Mouse (Mus musculus) limb, embryonic 12.5 days (tissue): ENCODE results near the gene Abhd12b. TPM values are rescaled to one million over a fixed set of nuclear protein-coding genes. Genes with fewer than 3 reads are reported as not detected.
A peak's percentile ranks its signal among the peaks of the same experiment; 100 is the strongest.
"Not testable (repeated sequence)": the region's sequence is repeated elsewhere in the genome, so short reads cannot be mapped to it uniquely, and the experiment has no call there.

Experiments used
- ATAC-seq: fragments of 200-750 bp; cut with Nextera tagmentation; 2 replicates; pipeline ENCODE4 v1.8.0; 2017; ENCODE audit warnings: low read depth, moderate TSS enrichment; ENCODE audit not compliant: insufficient number of reproducible peaks, insufficient read depth, low FRiP score, low TSS enrichment
- H3K27ac ChIP-seq: fragments of 300-500 bp; sonication (generic); 2 replicates; pipeline ENCODE4 v1.5.1; 2016; ENCODE audit warnings: mild to moderate bottlenecking, moderate library complexity
- H3K27me3 ChIP-seq: fragments of 300-500 bp; sonication (generic); 2 replicates; pipeline ENCODE4 v1.6.1; 2016; ENCODE audit warnings: mild to moderate bottlenecking, moderate library complexity
- H3K36me3 ChIP-seq: fragments of 300-500 bp; sonication (generic); 2 replicates; pipeline ENCODE4 v1.6.1; 2016; ENCODE audit warnings: mild to moderate bottlenecking, moderate library complexity
- H3K4me1 ChIP-seq: fragments of 300-500 bp; sonication (generic); replicated peaks from 2 replicates; pipeline ENCODE4 v1.6.1; 2016
- H3K4me2 ChIP-seq: fragments of 300-500 bp; sonication (generic); 2 replicates; pipeline ENCODE4 v1.6.1; 2016; ENCODE audit warnings: mild to moderate bottlenecking, moderate library complexity
- H3K4me3 ChIP-seq: fragments of 300-500 bp; sonication (generic); replicated peaks from 2 replicates; pipeline ENCODE4 v1.5.1; 2016; ENCODE audit warnings: mild to moderate bottlenecking
- H3K9ac ChIP-seq: fragments of 300-500 bp; sonication (generic); replicated peaks from 2 replicates; pipeline ENCODE4 v1.6.1; 2016; ENCODE audit warnings: mild to moderate bottlenecking, moderate library complexity
- H3K9me3 ChIP-seq: fragments of 300-500 bp; sonication (generic); 2 replicates; pipeline ENCODE4 v1.6.1; 2016; ENCODE audit warnings: mild to moderate bottlenecking, moderate library complexity
- WGBS: fragments of 180-500 bp; shearing (Covaris S2); methylation state at CpG from one replicate; pipeline ENCODE4 v1.1.7; 2016; 5-methylcytosine and 5-hydroxymethylcytosine counted together
- polyA plus RNA-seq: library from polyadenylated mRNA; unstranded; fragments of >200 nt; fragmentation: Nextera tagmentation; extraction: Ambion mirVana; gene quantifications from 2 replicates; pipeline ENCODE4 v1.2.1, GENCODE M21; 2016

The Abhd12b gene
- polyA plus RNA-seq, 1 experiment from 2014 or later, result not detected

GRCm38 (mm10) chr12:70139871-70140270 lies 14.1 kb upstream of the Abhd12b start:
- Histone ChIP-seq H3K27me3 (no peaks in the 10 kb centered on the region), H3K4me1 (no peaks in the 10 kb centered on the region), H3K36me3 (no peaks in the 10 kb centered on the region), H3K4me2 (no peak overlapping the region), H3K9ac (no peak overlapping the region), H3K4me3 (no peak overlapping the region), H3K27ac (no peak overlapping the region), H3K9me3 (no peaks in the 10 kb centered on the region)
- ATAC-seq, result no peak
- 58% methylated on average over 4 of the region's 4 CpGs for WGBS

GRCm38 (mm10) chr12:70140542-70140941 lies 13.4 kb upstream of the Abhd12b start:
- no peak overlapping the region for H3K9ac ChIP-seq
- no peak overlapping the region for H3K4me2 ChIP-seq
- H3K4me3 ChIP-seq, result no peak overlapping the region
- ATAC-seq, result no peak
- no peaks in the 10 kb centered on the region for H3K4me1 ChIP-seq
- no peaks in the 10 kb centered on the region for H3K27me3 ChIP-seq
- WGBS, result 95% methylated on average over 5 of the region's 5 CpGs
- H3K9me3 ChIP-seq, result no peaks in the 10 kb centered on the region
- H3K27ac ChIP-seq, result no peak overlapping the region
- H3K36me3 ChIP-seq, result no peaks in the 10 kb centered on the region

- Histone ChIP-seq H3K27ac (no peak overlapping the region), H3K36me3 (no peaks in the 10 kb centered on the region), H3K4me2 (no peak overlapping the region), H3K4me1 (no peaks in the 10 kb centered on the region), H3K27me3 (0 out of 2 replicates have a peak, but pooled peaks cover under 1% of the 10 kb centered on the region), H3K9ac (no peak overlapping the region), H3K4me3 (no peak overlapping the region), H3K9me3 (no peaks in the 10 kb centered on the region)
- no peak for ATAC-seq
- WGBS, result 89% methylated on average over 5 of the region's 5 CpGs
Measured at GRCm38 (mm10) chr12:70140993-70141576, 12.9 kb upstream of the Abhd12b start.

- not testable (repeated sequence) for H3K4me3 ChIP-seq, H3K27me3 ChIP-seq, H3K4me2 ChIP-seq, H3K36me3 ChIP-seq, H3K9me3 ChIP-seq, H3K9ac ChIP-seq
- H3K4me1 ChIP-seq, result peaks cover 14% of the 10 kb centered on the region
- WGBS, result 54% methylated on average over 3 of the region's 3 CpGs
- peak overlapping the region; percentile 32; the same call in 1 of the 2 replicates for H3K27ac ChIP-seq
- ATAC-seq, result peak; percentile 26; the same call in 1 of the 2 replicates
Measured at GRCm38 (mm10) chr12:70144106-70144587, 9.8 kb upstream of the Abhd12b start.

- Histone ChIP-seq H3K36me3 (no peaks in the 10 kb centered on the region), H3K4me2 (no peak overlapping the region), H3K9me3 (no peaks in the 10 kb centered on the region), H3K4me1 (peaks cover 14% of the 10 kb centered on the region), H3K4me3 (no peak overlapping the region), H3K9ac (no peak overlapping the region), H3K27ac (0 out of 2 replicates have a peak overlapping the region, but pooled peaks have one; percentile 50), H3K27me3 (0 out of 2 replicates have a peak, but pooled peaks cover 3% of the 10 kb centered on the region)
- WGBS, result 53% methylated on average over 20 of the region's 20 CpGs
- ATAC-seq, result no peak
Measured at GRCm38 (mm10) chr12:70144637-70145448, 9.1 kb upstream of the Abhd12b start.

GRCm38 (mm10) chr12:70145586-70145985 lies 8.4 kb upstream of the Abhd12b start:
- Histone ChIP-seq H3K36me3 (no peaks in the 10 kb centered on the region), H3K9me3 (no peaks in the 10 kb centered on the region), H3K4me2 (no peak overlapping the region), H3K27me3 (0 out of 2 replicates have a peak, but pooled peaks cover 3% of the 10 kb centered on the region), H3K4me3 (no peak overlapping the region), H3K9ac (no peak overlapping the region), H3K4me1 (peaks cover 14% of the 10 kb centered on the region), H3K27ac (no peak overlapping the region)
- WGBS, result 84% methylated on average over 6 of the region's 6 CpGs
- no peak for ATAC-seq

GRCm38 (mm10) chr12:70147986-70148630 lies 5.8 kb upstream of the Abhd12b start:
- Histone ChIP-seq H3K9ac (no peak overlapping the region; the same call in 1 of the 2 replicates), H3K4me3 (peak overlapping the region; percentile 26), H3K36me3 (no peaks in the 10 kb centered on the region), H3K27me3 (0 out of 2 replicates have a peak, but pooled peaks cover 3% of the 10 kb centered on the region), H3K4me2 (peak overlapping the region; percentile 61), H3K27ac (no peak overlapping the region), H3K4me1 (peaks cover 14% of the 10 kb centered on the region), H3K9me3 (no peaks in the 10 kb centered on the region)
- 8% methylated on average over 13 of the region's 13 CpGs for WGBS
- ATAC-seq, result no peak

- H3K4me1 ChIP-seq, result peaks cover 14% of the 10 kb centered on the region
- ATAC-seq, result no peak
- H3K4me3 ChIP-seq, result peak overlapping the region; percentile 26
Measured at GRCm38 (mm10) chr12:70148631-70149265, 5.2 kb upstream of the Abhd12b start.

GRCm38 (mm10) chr12:70156222-70156621 lies 2.3 kb downstream of the Abhd12b start:
- no peak for ATAC-seq
- Histone ChIP-seq H3K9ac (no peak overlapping the region), H3K4me2 (no peak overlapping the region), H3K9me3 (no peaks in the 10 kb centered on the region), H3K36me3 (no peaks in the 10 kb centered on the region), H3K27me3 (no peaks in the 10 kb centered on the region), H3K27ac (no peak overlapping the region), H3K4me3 (no peak overlapping the region), H3K4me1 (no peaks in the 10 kb centered on the region)
- 74% methylated on average over 6 of the region's 6 CpGs for WGBS

More at GRCm38 (mm10) chr12:70148631-70149265, 5.2 kb upstream of the Abhd12b start:
- no peaks in the 10 kb centered on the region for H3K9me3 ChIP-seq
- 12% methylated on average over 11 of the region's 11 CpGs for WGBS
- H3K4me2 ChIP-seq, result peak overlapping the region; percentile 61
- no peak overlapping the region for H3K9ac ChIP-seq
- no peak overlapping the region for H3K27ac ChIP-seq
- H3K36me3 ChIP-seq, result no peaks in the 10 kb centered on the region
- H3K27me3 ChIP-seq, result 0 out of 2 replicates have a peak, but pooled peaks cover 3% of the 10 kb centered on the region

GRCm38 (mm10) chr12:70157292-70158066 lies 3.5 kb downstream of the Abhd12b start:
- Histone ChIP-seq H3K9ac (no peak overlapping the region), H3K4me3 (no peak overlapping the region), H3K9me3 (no peaks in the 10 kb centered on the region), H3K27me3 (no peaks in the 10 kb centered on the region), H3K4me2 (no peak overlapping the region), H3K27ac (no peak overlapping the region), H3K36me3 (no peaks in the 10 kb centered on the region), H3K4me1 (no peaks in the 10 kb centered on the region)
- no peak for ATAC-seq
- 46% methylated on average over 5 of the region's 5 CpGs for WGBS
